Mouse (Mus musculus) MN1 (cell line): ENCODE results near the gene Akt1s1.
"Not testable (repeated sequence)": the region's sequence is repeated elsewhere in the genome, so short reads cannot be mapped to it uniquely, and the experiment has no call there.

Experiments used
- DNase-seq: peaks from one replicate; pipeline ENCODE4 v3.0.0-alpha.2; 2016; ENCODE audit warnings: low spot score

Gene Akt1s1

DNA sequence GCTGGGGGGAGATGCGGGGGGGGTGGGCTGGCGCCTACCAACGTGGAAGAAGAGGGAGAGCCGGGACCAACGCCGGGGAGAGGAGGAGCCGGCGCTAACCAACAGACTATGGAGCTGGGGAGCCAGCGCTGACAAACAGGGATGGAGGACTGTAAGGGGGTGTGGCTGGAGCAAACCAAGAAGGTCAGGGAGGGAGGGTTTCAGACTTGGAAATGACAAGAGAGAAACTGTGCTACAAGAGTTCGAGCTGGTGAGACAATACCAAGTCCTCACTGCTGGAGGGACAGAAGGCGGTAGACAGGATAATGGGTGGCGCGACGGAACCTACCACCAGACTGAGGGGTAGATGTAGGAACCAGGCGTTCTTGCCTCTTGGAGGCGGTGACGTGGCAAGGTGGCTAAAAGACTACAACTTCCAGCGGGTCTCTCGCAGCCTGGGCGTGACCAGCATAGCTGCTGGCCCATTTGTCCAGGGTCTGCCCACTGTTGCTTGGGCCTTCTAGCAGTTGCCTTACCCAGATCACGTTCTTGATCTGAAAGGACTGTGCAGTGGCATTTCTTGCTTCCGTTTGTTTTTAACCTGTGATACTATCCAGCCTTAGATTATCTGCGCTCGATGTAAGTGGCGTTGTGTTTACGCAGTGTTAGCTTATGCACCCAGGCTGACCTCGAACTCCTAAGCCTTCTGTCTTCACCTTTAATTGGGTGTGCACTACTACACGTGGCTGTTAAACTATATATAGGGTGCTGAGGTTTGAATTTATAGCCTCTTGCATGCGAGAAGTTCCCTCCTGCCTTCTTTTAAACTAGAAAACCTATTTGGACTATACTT, 21.1 kb downstream of the Akt1s1 start, which contains the start of gene Ptov1:
Gene Ptov1, minus strand, starts transcription at position 92 of the 832 bp plus-strand sequence.
- peak; percentile 95 for DNase-seq

GRCm38 (mm10) chr7:44870614-44871013, 21.8 kb downstream of the Akt1s1 start:
- no peak for DNase-seq

GRCm38 (mm10) chr7:44871181-44871580, 22.4 kb downstream of the Akt1s1 start:
- DNase-seq, result no peak

- DNase-seq, result not testable (repeated sequence)
These were observed 23.0 kb downstream of the Akt1s1 start for GRCm38 (mm10) chr7:44871774-44872173.

DNA sequence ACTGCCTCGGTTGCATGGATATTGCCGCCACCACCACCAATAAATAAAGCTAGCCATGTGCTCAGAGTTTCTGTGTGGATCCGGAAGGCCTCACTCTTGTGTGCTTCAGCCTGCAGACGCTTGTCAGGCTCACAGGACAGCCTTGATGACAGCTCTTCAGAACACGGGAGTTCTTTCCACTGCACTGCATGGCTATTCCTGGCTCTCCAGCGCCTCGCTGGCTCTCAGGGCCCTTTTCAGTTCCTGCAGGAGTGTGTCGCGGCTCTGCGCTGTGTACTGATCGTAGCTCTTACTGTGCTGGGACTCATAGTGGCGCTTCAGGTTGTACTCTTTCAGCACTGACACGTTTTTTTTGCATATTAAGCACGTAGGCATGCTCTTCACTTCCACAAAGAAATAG, 29.0 kb downstream of the Akt1s1 start:
- DNase-seq, result no peak

DNA sequence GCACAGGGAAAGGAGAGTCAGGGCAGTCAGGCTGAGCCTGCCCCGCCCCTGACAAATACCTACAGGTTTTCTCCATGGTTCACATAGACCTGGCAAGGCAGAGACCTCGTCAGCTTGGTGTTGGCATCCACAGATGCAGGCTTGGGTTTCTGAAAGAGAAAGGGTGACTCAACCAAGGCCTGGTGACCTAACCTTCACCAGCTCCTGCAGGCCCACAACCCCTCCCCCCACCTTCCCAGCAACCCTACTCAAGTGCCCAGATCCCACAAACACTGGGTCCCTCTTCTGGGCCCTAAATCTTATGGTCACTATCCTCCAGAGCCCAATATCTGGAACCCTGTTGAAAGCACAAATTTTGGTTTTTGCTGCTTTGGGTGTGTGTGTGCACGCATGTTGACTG, 34.2 kb downstream of the Akt1s1 start:
- DNase-seq, result no peak

DNA sequence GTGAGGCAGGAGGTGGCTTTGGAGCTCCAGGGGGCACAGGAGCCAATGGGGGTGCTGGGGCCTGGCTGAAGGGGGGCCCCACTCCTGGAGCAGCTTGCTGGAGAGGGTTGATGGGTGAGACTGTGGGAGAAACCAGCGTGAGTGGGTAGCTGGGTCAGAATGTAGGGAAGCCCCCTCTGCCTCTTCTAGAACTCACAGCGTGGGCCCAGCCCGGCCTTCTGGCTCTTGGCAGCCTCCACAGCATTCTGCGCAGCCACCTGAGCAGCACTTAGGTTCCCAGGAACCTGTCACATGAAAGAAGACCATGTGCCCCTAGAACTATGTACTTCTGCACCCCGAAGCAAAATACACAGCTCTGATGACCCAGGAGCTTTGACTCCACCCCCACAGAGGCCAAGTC, 35.8 kb downstream of the Akt1s1 start:
- no peak for DNase-seq

DNA sequence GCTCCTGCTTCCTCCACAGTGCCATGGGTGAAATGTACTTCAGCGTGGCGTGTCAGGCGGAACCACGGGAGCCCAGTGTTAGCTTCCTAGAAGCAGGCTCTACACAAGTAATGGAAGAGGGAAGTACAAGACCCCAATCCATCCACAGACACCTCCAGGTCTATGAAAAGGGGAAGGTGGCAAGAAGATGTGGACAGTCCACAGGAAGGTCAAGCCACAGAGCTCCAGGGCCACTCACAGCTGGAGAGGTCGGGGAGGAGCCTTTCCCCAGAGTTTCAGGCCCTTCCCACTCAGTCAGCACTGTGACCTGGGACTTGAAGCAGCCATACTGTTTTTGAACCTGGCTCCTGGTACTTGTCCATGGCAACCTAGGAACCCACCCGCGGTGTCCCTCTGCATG, 38.2 kb downstream of the Akt1s1 start:
- no peak for DNase-seq

- DNase-seq, result peak; percentile 54
These were observed 39.7 kb downstream of the Akt1s1 start for GRCm38 (mm10) chr7:44888256-44889105.

DNA sequence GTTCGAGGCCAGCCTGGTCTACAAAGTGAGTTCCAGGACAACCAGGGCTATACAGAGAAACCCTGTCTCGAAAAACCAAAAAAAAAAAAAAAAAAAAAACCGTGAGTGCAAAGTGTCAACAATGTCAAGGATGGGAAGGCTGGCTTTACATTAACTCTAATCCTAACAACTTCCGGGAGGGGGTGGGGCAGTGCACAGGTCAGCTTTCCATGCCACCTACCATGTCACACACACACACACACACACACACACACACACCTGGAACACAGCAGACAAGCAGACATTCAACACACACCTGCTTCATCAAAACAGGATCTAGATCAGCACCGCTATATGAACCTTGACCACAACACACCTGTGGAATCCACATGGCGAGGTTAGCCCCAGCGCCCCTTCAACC, 41.4 kb downstream of the Akt1s1 start:
- no peak for DNase-seq

- DNase-seq, result peak; percentile 75
These were observed 41.9 kb downstream of the Akt1s1 start for GRCm38 (mm10) chr7:44890737-44891136.

DNA sequence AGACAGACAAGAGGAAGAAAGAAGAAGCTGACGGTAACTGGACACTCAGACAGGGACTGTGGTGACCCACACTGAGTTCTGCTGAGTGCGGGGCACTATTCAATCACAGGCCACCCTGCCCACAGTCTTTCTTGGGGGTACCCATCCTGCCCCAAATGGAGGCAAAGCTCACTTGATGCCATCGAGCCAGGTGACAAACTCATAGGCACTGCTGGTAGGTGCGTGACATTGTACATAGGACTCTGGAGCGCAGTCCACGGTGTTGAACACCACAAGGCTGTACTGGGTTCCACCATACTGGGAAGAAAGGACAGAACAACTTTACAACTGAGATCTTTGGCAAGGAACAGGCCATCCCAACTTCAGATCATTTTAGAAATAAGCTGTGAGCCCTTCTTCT, 42.8 kb downstream of the Akt1s1 start:
- DNase-seq, result no peak

GRCm38 (mm10) chr7:44892276-44892921, 43.6 kb downstream of the Akt1s1 start, which contains the start of gene Med25:
TSS of gene Med25 (minus strand) at chr7:44892712.
- DNase-seq, result peak; percentile 96

- peak; percentile 42 for DNase-seq
These were observed 44.4 kb downstream of the Akt1s1 start for GRCm38 (mm10) chr7:44893197-44893596.

DNA sequence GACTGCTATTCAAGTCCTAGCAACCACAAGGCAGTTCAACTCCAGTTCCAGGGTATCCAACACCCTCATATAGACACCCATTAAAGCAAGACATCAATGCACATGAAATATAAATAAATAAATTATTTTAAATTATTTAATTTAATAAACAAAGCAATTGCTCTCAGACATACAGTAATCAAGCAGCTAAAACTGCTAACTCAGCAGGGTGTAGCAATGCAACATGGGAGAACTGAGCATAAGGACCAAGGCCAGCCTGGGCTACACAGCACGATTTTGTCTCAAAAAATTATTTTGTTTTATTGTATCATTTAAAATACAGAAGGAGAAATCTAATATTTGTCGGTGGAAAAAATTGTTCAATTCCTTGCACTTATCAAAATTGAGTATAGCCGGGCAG, 45.4 kb downstream of the Akt1s1 start:
- DNase-seq, result no peak

DNA sequence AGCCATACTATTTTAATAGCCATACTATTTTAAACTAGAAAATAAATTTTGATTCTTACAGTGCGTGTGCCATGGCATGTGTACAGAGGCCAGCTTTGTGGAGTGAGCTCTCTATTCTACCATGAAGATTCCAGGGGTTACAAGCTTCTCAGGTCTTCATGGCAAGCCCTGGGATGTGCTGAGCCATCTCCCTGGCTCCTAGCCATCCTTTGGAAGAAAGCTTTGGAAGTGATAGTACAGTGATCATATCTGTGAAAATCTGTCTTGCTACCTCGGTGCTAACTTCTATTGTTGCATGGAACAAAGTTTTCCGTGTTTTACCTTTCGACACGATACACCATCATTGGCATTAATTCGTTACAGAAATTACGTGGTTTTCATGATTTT, 46.4 kb downstream of the Akt1s1 start:
- DNase-seq, result no peak

DNA sequence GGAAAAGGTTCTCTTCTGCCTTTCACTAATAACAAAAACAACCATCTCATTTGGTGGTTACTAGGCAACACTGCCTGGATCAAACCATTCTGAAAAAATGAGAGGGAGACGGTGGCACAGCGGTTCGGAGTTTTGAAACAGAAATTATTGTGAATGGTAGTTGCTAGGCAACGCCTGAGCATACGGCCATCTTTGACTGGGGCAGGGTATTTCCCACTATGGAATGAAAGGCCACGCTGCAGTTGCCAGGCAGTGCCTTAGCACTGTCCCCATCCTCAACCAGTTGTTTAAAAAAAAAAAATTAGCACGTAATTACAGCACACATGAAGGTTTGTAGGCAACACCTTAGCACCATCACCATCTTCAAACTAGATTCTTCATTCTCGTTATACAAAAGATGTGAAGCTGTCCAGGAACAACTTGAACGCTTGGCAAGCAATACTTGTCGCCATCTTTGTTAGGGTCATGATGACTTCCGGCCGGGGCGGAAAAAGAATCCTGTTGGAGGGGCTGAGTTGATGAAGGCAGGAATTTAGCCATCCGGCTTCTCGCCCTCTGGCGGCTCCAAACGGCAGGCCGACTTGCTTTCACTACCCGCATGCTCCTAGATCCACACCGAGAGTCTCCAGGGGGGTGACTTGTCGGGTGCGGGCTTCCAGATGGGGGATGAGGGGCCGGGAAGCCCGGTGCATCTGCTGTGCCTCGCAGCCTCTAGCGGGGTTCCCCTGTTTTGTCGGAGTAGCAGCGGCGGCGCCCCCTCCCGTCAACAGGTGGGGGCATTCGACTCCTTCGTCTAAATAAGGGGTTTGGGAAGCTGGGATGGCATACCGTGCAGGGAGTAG, 47.0 kb downstream of the Akt1s1 start, which contains the start of gene Fuz:
Gene Fuz, plus strand, starts transcription at position 487 of the 842 bp plus-strand sequence.
- DNase-seq, result peak; percentile 95

DNA sequence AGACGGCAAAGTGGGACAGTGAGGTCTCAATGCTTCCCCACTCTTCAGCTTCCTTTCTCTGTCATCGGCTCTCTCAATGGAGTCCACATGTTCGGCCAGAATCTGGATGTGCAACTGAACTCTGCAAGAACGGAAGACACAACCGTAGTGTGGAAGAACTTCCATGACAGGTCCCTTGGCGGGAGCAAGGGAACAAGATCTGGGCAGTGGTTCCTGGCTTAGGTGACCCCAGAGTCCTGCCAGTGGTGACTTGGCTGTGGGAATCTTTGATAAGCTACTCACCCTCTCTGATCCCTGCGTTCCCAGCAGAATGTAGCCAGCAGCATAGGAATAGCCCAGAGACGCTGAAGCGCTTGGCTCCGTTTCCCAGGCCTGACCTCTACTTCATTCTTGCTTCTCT, 47.7 kb downstream of the Akt1s1 start:
- DNase-seq, result no peak

- no peak for DNase-seq
These were observed 49.8 kb downstream of the Akt1s1 start for GRCm38 (mm10) chr7:44898607-44899006.

DNA sequence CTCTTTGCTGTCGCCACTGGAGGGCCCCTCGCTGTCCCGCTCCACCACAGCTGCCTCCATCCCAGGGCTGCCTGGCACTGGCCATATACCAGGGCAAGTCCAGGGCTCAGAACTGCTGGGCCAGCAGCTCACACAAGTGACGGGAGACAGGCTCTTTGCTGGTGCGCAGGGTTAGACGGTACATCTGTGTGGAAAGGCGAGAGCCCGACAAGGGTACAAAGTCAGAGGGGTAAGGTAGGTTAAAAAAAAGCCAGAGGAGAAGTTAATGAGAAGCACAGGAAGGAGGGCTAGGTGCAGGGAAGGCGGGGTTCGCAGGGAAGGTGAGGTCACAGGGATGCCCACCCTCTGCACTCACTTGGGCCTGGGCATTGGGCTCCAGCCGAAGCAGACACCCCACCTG, 51.8 kb downstream of the Akt1s1 start:
- no peak for DNase-seq

DNA sequence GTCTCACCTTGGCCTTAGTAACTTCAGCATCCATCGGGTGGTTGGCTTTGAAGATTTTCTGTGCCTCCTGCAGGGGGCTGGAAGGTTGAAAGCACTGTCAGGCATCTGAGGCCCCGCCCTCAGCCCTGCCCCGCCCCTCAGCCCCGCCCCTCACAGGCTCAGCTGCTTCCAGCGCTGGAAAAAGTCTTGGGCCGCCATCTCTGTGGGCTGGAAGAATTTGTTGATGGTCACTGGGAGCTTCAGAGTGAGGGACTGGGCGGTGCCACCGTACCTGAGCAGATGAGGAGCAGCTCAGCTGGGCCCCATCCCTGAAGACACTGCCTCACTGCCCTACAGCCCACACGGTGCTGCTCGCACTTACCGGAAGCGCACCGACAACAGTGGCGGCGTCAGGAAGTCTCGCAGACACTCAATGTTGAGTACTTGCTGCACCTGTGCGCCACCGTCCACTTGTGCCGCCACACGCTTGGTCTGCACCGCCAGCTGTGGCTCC, 52.5 kb downstream of the Akt1s1 start:
- peak; percentile 44 for DNase-seq
